Mouse (Mus musculus): ENCODE data around the gene Sh3d21.

DNA sequence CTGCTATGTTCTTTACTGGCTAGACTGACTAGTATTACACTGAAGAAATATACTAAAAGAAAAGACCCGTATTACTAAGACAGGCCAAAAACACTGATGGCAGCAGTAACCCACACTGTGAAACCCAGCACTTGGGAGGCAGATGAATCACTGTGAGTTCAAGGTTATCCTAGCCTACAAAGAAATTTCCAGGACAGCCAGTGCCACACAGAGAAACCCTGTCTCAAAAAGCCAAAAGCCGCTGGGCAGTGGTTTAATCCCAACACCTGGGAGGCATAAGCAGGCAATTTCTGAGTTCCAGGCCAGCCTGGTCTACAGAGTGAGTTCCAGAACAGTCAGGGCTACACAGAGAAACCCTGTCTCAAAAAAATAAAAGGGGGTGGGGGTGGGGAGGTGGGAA lies 27.3 kb upstream of the Sh3d21 start:
- TF ChIP-seq BHLHE40 (IDR thresholded peaks at IDR 0.05; ENCODE audit: borderline replicate concordance, low read depth, low read length), result no peak
- no peak for TF ChIP-seq MEF2A (IDR thresholded peaks at IDR 0.05; ENCODE audit: extremely low read depth, insufficient replicate concordance, low read depth, low read length, poor library complexity, severe bottlenecking)
- no peak for TF ChIP-seq USF2 (IDR thresholded peaks at IDR 0.05; ENCODE audit: borderline replicate concordance in 1 of 2, insufficient read depth in 1 of 2, low read depth in 1 of 2, low read length in 2 of 2)
- no peak for TF ChIP-seq ELF1 (IDR thresholded peaks at IDR 0.05; ENCODE audit: low read depth, low read length)
- TF ChIP-seq POLR2AphosphoS2 (IDR thresholded peaks at IDR 0.05; ENCODE audit: low read length), result no peak
- TF ChIP-seq ETS1 (IDR thresholded peaks at IDR 0.05; ENCODE audit: low read depth, low read length), result no peak
- no peak for TF ChIP-seq POLR2A (IDR thresholded peaks at IDR 0.05; ENCODE audit: control insufficient read depth in 1 of 2, insufficient read depth in 1 of 2, low read depth in 1 of 2, low read length in 2 of 2, poor library complexity in 1 of 2)
- no peak for TF ChIP-seq CTCF (IDR thresholded peaks at IDR 0.05 in 2 of 3, conservative IDR thresholded peaks at IDR 0.05 in 1 of 3; ENCODE audit: control insufficient read depth in 1 of 3, insufficient read depth in 1 of 3, low read depth in 2 of 3, low read length in 3 of 3, poor library complexity in 1 of 3, severe bottlenecking in 1 of 3)
